Mouse (Mus musculus): ENCODE measurements around the gene Tbcel.

DNA sequence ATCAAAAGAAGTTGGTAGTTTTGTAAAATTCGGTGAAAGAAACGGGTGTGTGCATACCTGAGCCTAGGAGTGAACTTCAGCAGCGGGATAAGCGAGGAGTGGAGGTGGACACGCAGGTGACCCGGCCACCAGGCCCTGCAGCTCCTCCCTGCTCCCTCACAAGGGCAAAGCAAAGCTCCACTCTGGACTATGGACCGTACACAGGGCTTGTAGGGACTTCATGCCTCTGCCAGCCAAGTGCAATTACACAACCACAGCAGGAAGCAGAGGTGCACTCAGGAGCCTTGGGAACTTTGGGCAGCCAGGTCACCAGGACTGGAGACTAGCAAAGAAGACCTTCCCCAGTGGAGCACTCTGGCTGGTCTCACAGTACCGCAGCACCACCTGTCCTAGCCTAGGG, 50.1 kb downstream of the Tbcel start:
- no peak for TF ChIP-seq CTCF (IDR thresholded peaks at IDR 0.05; ENCODE audit: control insufficient read depth, insufficient read depth, low read length)
- no peak for TF ChIP-seq POLR2A (IDR thresholded peaks at IDR 0.05; ENCODE audit: borderline replicate concordance, control insufficient read depth, low read depth, low read length)
